Mouse (Mus musculus): ENCODE results near the gene Ankrd23.

- TF ChIP-seq CTCF (IDR thresholded peaks at IDR 0.05; ENCODE audit: low read depth), result no peak
- no peak for TF ChIP-seq EP300 (IDR thresholded peaks at IDR 0.05; ENCODE audit: low read depth)
These were observed 40.5 kb upstream of the Ankrd23 start for GRCm38 (mm10) chr1:36576991-36577675.

Measured in liver, postnatal 0 days (tissue).